Mouse (Mus musculus) C2C12 (cell line): ENCODE data around the gene 1810049J17Rik. TPM values are rescaled to one million over a fixed set of nuclear protein-coding genes. Genes with fewer than 3 reads are reported as not detected.

Experiments
- H3K27me3 ChIP-seq: one replicate; pipeline ENCODE4 v1.6.1; 2011; ENCODE audit not compliant: control insufficient read depth, insufficient read depth, insufficient read length
- H3K36me3 ChIP-seq: one replicate; pipeline ENCODE4 v1.6.1; 2011; ENCODE audit not compliant: control insufficient read depth, insufficient read depth
- H3K4me3 ChIP-seq: one replicate; pipeline ENCODE4 v1.5.1; 2011; ENCODE audit warnings: mild to moderate bottlenecking, control low read depth; ENCODE audit not compliant: poor library complexity, insufficient read depth, severe bottlenecking
- H3K79me2 ChIP-seq: one replicate; pipeline ENCODE4 v1.6.1; 2011; ENCODE audit not compliant: control insufficient read depth, insufficient read depth
- H3K79me3 ChIP-seq: one replicate; pipeline ENCODE4 v1.6.1; 2011; ENCODE audit warnings: low read depth, control low read depth
- H3ac ChIP-seq: one replicate; pipeline ENCODE3; 2011; ENCODE audit warnings: low read depth; ENCODE audit not compliant: control insufficient read depth, insufficient read length
- CEBPB ChIP-seq: IDR thresholded peaks from one replicate; pipeline ENCODE4 v1.6.1; 2011; ENCODE audit warnings: low read depth, mild to moderate bottlenecking, control low read depth, moderate library complexity
- CTCF ChIP-seq: IDR thresholded peaks from one replicate; pipeline ENCODE4 v1.5.1; 2011; ENCODE audit not compliant: control insufficient read depth, insufficient read depth, insufficient read length
- FOSL1 ChIP-seq: IDR thresholded peaks from one replicate; pipeline ENCODE4 v1.8.0; 2011; ENCODE audit warnings: mild to moderate bottlenecking, low read length; ENCODE audit not compliant: poor library complexity, insufficient read depth, severe bottlenecking
- MAX ChIP-seq: IDR thresholded peaks from one replicate; pipeline ENCODE4 v1.6.1; 2011; ENCODE audit warnings: mild to moderate bottlenecking, control low read depth
- MYOD1 ChIP-seq: IDR thresholded peaks from one replicate; pipeline ENCODE4 v1.6.1; 2011; ENCODE audit warnings: low read depth; ENCODE audit not compliant: control insufficient read depth, insufficient read length
- MYOG ChIP-seq: IDR thresholded peaks from one replicate; pipeline ENCODE4 v1.6.1; 2011; ENCODE audit not compliant: control insufficient read depth, insufficient read length; ENCODE audit errors: extremely low read depth
- USF1 ChIP-seq: IDR thresholded peaks from one replicate; pipeline ENCODE4 v1.6.1; 2011; ENCODE audit warnings: low read depth, mild to moderate bottlenecking, control low read depth, moderate library complexity
- polyA plus RNA-seq: library from polyadenylated mRNA; unstranded; fragments of >200 nt; fragmentation: generic; extraction: Trizol; gene quantifications from one replicate; pipeline ENCODE4 v1.2.1, GENCODE M21; 2012; ENCODE audit warnings: missing spikeins

Gene 1810049J17Rik
- polyA plus RNA-seq, 1 experiment, result 4.8 TPM

GRCm38 (mm10) chr15:12274053-12274769, 47.5 kb downstream of the 1810049J17Rik start:
- no peak for TF ChIP-seq MAX
- TF ChIP-seq USF1, result no peak
- no peak for TF ChIP-seq MYOD1
- no peak for TF ChIP-seq MYOG
- no peak for TF ChIP-seq FOSL1
- no peak for TF ChIP-seq CTCF
- TF ChIP-seq CEBPB, result no peak
- H3K36me3 ChIP-seq, result peaks cover 21% of the 10 kb centered on the region

GRCm38 (mm10) chr15:12273325-12274052, 48.2 kb downstream of the 1810049J17Rik start:
- H3K79me2 ChIP-seq, result no peaks in the 10 kb centered on the region
- H3K36me3 ChIP-seq, result peaks cover 28% of the 10 kb centered on the region
- H3ac ChIP-seq, result no peak overlapping the region
- no peak overlapping the region for H3K4me3 ChIP-seq
- H3K27me3 ChIP-seq, result no peaks in the 10 kb centered on the region
- TF ChIP-seq MYOD1, result no peak
- no peak for TF ChIP-seq CTCF
- no peak for TF ChIP-seq USF1
- no peak for TF ChIP-seq MYOG
- no peak for TF ChIP-seq CEBPB
- TF ChIP-seq FOSL1, result no peak
- no peak for TF ChIP-seq MAX
- no peaks in the 10 kb centered on the region for H3K79me3 ChIP-seq

More at GRCm38 (mm10) chr15:12274053-12274769, 47.5 kb downstream of the 1810049J17Rik start:
- Histone ChIP-seq H3K79me3 (no peaks in the 10 kb centered on the region), H3K4me3 (no peak overlapping the region), H3K79me2 (no peaks in the 10 kb centered on the region), H3K27me3 (no peaks in the 10 kb centered on the region), H3ac (no peak overlapping the region)

Other genes starting within 250 kb of the 1810049J17Rik start
- 22.4 TPM for gene Zfr, start 204.1 kb downstream of the 1810049J17Rik start, polyA plus RNA-seq
- gene Mtmr12, start 116.9 kb downstream of the 1810049J17Rik start, polyA plus RNA-seq, result 7.9 TPM
- gene Golph3, start 449 bp downstream of the 1810049J17Rik start, polyA plus RNA-seq, result 42.3 TPM